Mouse (Mus musculus) liver, adult 2 months (tissue): ENCODE data around the gene Lrch1. TPM values are rescaled to one million over a fixed set of nuclear protein-coding genes. Genes with fewer than 3 reads are reported as not detected.

Source experiments
- DNase-seq: peaks from one replicate; pipeline ENCODE4 v3.0.0-alpha.2; 2011; ENCODE audit warnings: low read depth, low spot score; ENCODE audit errors: extremely low read depth
- H3K27ac ChIP-seq: fragments of 200-500 bp; replicated peaks from 2 replicates; pipeline ENCODE4 v1.5.1; 2012; ENCODE audit warnings: low read depth, mild to moderate bottlenecking, control low read depth, inconsistent platforms, low read length; ENCODE audit not compliant: insufficient read depth
- H3K27me3 ChIP-seq: fragments of 200-500 bp; 2 replicates; pipeline ENCODE4 v1.6.1; 2012; ENCODE audit warnings: mild to moderate bottlenecking, moderate library complexity, low read length, inconsistent platforms; ENCODE audit not compliant: control insufficient read depth, insufficient read depth
- H3K36me3 ChIP-seq: fragments of 200-500 bp; 2 replicates; pipeline ENCODE4 v1.6.1; 2012; ENCODE audit warnings: low read length, inconsistent platforms; ENCODE audit not compliant: control insufficient read depth, insufficient read depth
- H3K4me1 ChIP-seq: fragments of 200-500 bp; 2 replicates; pipeline ENCODE4 v1.6.1; 2011; ENCODE audit warnings: low read length; ENCODE audit not compliant: control insufficient read depth, insufficient read depth
- H3K4me3 ChIP-seq: fragments of 200-500 bp; 2 replicates; pipeline ENCODE4 v1.5.1; 2011; ENCODE audit warnings: low read depth, mild to moderate bottlenecking, control low read depth, low read length, moderate library complexity; ENCODE audit not compliant: insufficient read depth
- H3K79me2 ChIP-seq: fragments of 200-500 bp; 2 replicates; pipeline ENCODE4 v1.6.1; 2012; ENCODE audit warnings: inconsistent platforms, mild to moderate bottlenecking, low read length, moderate library complexity; ENCODE audit not compliant: control insufficient read depth, insufficient read depth
- H3K9ac ChIP-seq: fragments of 200-500 bp; 2 replicates; pipeline ENCODE4 v1.6.1; 2012; ENCODE audit warnings: low read depth, mild to moderate bottlenecking, control low read depth, inconsistent platforms, low read length
- CTCF ChIP-seq: fragments of 200-500 bp; IDR thresholded peaks from 2 replicates; pipeline ENCODE4 v1.5.1; 2011; ENCODE audit warnings: low read depth, low read length, control low read depth
- POLR2A ChIP-seq: fragments of 200-500 bp; IDR thresholded peaks from 2 replicates; pipeline ENCODE4 v1.6.1; 2011; ENCODE audit warnings: low read length, control low read depth; ENCODE audit not compliant: insufficient read depth; ENCODE audit errors: extremely low read depth
- WGBS: fragments of 180-500 bp; shearing (Covaris S2); methylation state at CpG from one replicate; pipeline ENCODE4 v1.1.7; 2018; 5-methylcytosine and 5-hydroxymethylcytosine counted together
- polyA plus RNA-seq: library from polyadenylated mRNA; depleted of rRNA; stranded (reverse); fragments of >200 nt; gene quantifications from 2 replicates; pipeline ENCODE4 v1.2.3, GENCODE M21; 2012
- total RNA-seq: library from RNA; depleted of rRNA; stranded (reverse); fragments of >200 nt; gene quantifications from 2 replicates; pipeline ENCODE4 v1.2.3, GENCODE M21; 2014

Gene Lrch1
- total and polyA plus RNA-seq, 2 experiments, result 2.7 to 6.5 TPM

DNA sequence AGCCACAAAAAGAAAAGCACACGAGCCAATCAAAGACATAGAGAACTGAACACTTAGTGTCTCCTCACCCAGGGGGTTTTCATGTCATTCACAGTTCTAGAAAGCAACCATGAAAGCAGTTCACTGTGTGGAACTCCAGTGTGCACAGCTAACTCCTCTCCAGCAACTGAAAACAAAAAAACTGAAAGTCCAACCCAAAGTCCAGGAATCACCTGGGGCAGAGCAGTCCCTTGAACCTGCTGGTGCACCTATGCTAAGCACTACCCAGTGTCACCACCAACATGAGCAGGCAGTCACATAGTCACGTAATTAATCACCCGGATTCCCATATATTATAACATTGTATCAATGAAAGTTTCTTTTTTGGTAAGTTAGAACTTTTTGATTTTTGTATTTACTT is 23.2 kb downstream of the Lrch1 start:
- no peak overlapping the region for H3K27ac ChIP-seq
- 0 out of 2 replicates have a peak, but pooled peaks cover 3% of the 10 kb centered on the region for H3K4me1 ChIP-seq
- H3K4me3 ChIP-seq, result no peak overlapping the region
- no peaks in the 10 kb centered on the region for H3K36me3 ChIP-seq
- H3K27me3 ChIP-seq, result no peaks in the 10 kb centered on the region
- H3K79me2 ChIP-seq, result peaks cover 44% of the 10 kb centered on the region
- H3K9ac ChIP-seq, result no peak overlapping the region
- peak; percentile 77 for DNase-seq
- 58% methylated on average over 3 of the region's 3 CpGs for WGBS
- TF ChIP-seq POLR2A, result no peak
- no peak for TF ChIP-seq CTCF

DNA sequence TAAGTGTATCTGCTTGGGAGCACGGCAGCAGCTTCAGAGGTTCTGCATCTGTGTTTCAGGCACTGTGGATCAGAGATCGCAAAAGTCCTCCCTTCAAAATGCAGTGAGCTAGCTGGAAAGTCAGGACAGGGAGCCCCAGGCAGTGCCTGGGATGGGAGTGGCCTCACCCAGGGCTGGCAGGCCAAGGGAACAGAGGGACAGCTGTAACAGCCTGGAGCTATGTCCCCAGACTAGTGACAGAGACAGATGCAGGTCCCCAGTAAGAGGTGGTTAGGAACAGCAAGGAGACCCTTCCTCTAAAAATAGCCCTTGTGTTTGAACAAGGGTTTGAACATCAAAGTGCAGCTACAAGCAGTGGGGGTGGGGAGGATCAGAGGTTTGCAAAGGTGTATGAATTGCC is 23.6 kb downstream of the Lrch1 start:
- Histone ChIP-seq H3K27me3 (no peaks in the 10 kb centered on the region), H3K79me2 (peaks cover 40% of the 10 kb centered on the region), H3K4me3 (no peak overlapping the region), H3K36me3 (no peaks in the 10 kb centered on the region), H3K4me1 (0 out of 2 replicates have a peak, but pooled peaks cover 3% of the 10 kb centered on the region), H3K27ac (no peak overlapping the region), H3K9ac (no peak overlapping the region)
- no peak for TF ChIP-seq POLR2A
- TF ChIP-seq CTCF, result no peak
- DNase-seq, result no peak
- 57% methylated on average over 2 of the region's 2 CpGs for WGBS

DNA sequence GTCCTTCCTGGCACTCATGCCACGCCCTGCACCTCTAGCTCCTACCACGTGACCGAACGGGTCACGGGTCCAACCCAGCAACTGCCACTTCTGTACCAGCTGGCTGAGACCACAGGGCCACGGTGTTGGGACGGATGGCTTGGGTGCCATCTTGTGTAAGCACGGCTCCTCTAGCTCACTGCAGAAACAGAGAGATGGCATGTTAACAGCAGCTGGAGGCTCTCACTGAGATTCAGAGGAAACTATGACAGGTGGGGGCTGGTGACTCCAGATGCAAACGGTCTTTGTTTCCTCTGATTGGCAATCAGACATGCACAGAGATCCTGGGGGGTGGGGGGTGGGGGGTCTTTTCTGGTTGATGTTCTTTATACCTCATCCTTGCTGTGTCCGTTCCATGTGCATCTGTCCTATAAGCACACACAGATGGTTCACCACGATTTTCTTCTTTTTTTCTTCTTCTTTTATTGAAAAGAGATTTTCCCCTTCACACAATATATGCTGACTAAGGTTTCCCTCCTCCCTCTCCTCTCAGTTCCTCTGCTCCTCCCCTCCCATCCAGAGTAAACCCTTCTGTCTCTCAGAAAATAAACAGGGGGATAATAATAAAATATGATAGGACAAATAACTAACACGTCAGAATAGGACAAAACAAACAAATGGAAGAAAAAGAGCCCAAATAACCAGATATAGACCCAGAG is 25.5 kb downstream of the Lrch1 start:
- TF ChIP-seq CTCF (no peak), POLR2A (no peak)
- H3K36me3 ChIP-seq, result no peaks in the 10 kb centered on the region
- no peak for DNase-seq
- peaks cover 43% of the 10 kb centered on the region for H3K79me2 ChIP-seq
- H3K27ac ChIP-seq, result no peak overlapping the region
- 82% methylated on average over 12 of the region's 12 CpGs for WGBS
- H3K4me3 ChIP-seq, result no peak overlapping the region
- H3K9ac ChIP-seq, result no peak overlapping the region
- H3K27me3 ChIP-seq, result no peaks in the 10 kb centered on the region
- H3K4me1 ChIP-seq, result 0 out of 2 replicates have a peak, but pooled peaks cover 5% of the 10 kb centered on the region

DNA sequence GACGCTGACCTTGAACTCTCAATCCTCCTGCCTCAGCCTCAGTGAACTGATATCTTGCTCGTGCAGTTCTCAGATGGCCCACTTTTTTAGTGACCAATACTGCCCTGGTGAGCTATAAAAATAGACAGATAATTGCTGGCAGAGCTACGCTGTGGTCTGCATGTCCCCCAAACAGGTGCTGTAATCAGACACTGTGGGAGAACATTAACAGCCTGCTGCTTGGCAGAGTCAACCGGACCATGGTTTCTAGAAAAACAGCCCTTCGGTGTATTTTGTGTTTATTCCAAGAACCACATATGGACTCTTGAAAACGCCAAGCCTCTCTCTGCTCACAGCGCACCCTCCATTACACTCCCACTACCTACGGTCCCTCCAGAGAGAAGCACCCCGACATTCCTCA is 26.2 kb downstream of the Lrch1 start:
- Histone ChIP-seq H3K4me1 (0 out of 2 replicates have a peak, but pooled peaks cover 5% of the 10 kb centered on the region), H3K79me2 (peaks cover 43% of the 10 kb centered on the region), H3K36me3 (no peaks in the 10 kb centered on the region), H3K27me3 (no peaks in the 10 kb centered on the region), H3K4me3 (no peak overlapping the region), H3K27ac (no peak overlapping the region), H3K9ac (no peak overlapping the region)
- DNase-seq, result no peak
- TF ChIP-seq CTCF (no peak), POLR2A (no peak)
- WGBS, result 93% methylated on average over 9 of the region's 9 CpGs

DNA sequence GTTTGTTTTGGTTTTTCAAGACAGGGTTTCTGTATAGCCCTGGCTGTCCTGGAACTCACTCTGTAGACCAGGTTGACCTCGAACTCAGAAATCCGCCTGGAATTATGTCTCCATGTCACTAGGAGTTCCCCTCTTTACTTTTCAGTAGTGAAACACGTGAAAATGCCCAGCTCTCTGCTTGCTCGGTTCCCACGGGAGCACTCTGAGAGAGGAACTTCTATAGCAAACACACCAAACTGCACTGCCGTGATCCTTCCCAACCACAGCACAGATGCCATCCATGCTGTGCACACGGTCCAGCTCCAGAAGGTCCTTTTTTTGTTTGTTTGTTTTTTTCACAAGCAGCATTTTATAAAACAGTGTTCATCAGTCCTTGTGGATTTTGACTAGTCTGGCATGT is 28.5 kb downstream of the Lrch1 start:
- TF ChIP-seq CTCF (no peak), POLR2A (no peak)
- Histone ChIP-seq H3K4me3 (no peak overlapping the region), H3K4me1 (0 out of 2 replicates have a peak, but pooled peaks cover 5% of the 10 kb centered on the region), H3K79me2 (peaks cover 53% of the 10 kb centered on the region), H3K27me3 (no peaks in the 10 kb centered on the region), H3K9ac (no peak overlapping the region), H3K27ac (no peak overlapping the region), H3K36me3 (no peaks in the 10 kb centered on the region)
- DNase-seq, result no peak
- WGBS, result 68% methylated on average over 7 of the region's 7 CpGs

DNA sequence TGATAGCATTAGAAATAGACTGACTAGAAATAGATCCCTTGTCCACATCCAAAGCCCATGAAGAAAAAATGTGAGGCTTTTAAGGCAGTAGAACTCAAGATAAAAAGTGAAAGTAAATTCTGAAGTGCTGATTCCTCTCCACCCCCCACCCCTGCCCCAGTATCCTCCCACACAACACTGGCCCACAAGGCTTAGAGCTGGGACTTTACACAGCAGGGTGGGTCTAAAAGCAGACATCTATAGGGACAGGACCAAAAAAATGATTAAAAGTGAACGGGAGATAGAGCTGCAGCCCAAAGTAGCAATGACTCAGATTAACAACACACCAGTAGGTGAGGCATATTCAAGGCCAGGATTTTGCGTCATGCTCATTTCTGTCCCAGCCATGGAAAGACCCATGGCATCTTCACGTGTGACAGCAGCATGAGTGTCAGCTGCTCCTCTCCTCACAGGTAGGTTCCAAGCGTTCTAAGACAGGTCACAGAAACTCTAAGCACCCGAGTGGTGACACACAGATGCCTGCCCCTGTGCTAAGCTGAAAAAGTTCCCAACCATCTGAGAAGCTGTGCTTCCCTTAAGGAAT is 29.1 kb downstream of the Lrch1 start:
- Histone ChIP-seq H3K36me3 (no peaks in the 10 kb centered on the region), H3K4me3 (no peak overlapping the region), H3K9ac (no peak overlapping the region), H3K27me3 (no peaks in the 10 kb centered on the region), H3K79me2 (peaks cover 53% of the 10 kb centered on the region), H3K27ac (no peak overlapping the region), H3K4me1 (0 out of 2 replicates have a peak, but pooled peaks cover 5% of the 10 kb centered on the region)
- no peak for DNase-seq
- 77% methylated on average over 5 of the region's 5 CpGs for WGBS
- TF ChIP-seq POLR2A, result no peak
- TF ChIP-seq CTCF, result no peak
